Mouse (Mus musculus): ENCODE measurements around the gene Mfrp. TPM values are rescaled to one million over a fixed set of nuclear protein-coding genes. Genes with fewer than 3 reads are reported as not detected.

Mfrp gene
- polyA plus RNA-seq, 1 experiment from 2014 or later: not detected

DNA sequence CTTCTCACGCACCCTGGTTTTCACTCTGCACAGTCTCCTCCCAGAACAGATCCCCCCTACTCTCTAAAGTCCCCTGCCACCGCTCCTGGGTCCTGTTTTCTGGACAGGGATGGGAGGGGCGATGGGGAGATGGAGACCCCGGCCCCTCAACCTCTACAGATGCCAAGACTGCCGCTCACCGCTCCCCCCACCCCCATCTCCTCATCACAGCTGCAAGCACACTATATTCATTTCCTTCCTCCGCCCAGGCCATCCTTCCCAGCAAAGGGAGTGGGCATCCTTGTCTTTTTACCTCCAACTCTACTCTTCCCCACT lies 29.7 kb downstream of the Mfrp start:
- no peaks in the 10 kb centered on the region; the same call in 1 of the 2 replicates for H3K36me3 ChIP-seq
- H3K4me1 ChIP-seq (replicated peaks): peaks cover 70% of the 10 kb centered on the region
- no peak for ATAC-seq (ENCODE audit: insufficient number of reproducible peaks, low FRiP score)
- no peaks in the 10 kb centered on the region for H3K9me3 ChIP-seq (replicated peaks)
- H3K4me3 ChIP-seq: no peak overlapping the region
- no peaks in the 10 kb centered on the region for H3K27me3 ChIP-seq (replicated peaks)
- H3K27ac ChIP-seq (ENCODE audit: poor library complexity, severe bottlenecking): peak overlapping the region; percentile 83
- WGBS: 38% methylated on average over 7 of the region's 7 CpGs
- no peak overlapping the region for H3K9ac ChIP-seq
- H3K4me2 ChIP-seq: peak overlapping the region; percentile 75

- Histone ChIP-seq H3K27ac (ENCODE audit: poor library complexity, severe bottlenecking) (no peak overlapping the region), H3K9me3 (replicated peaks) (no peaks in the 10 kb centered on the region), H3K4me3 (no peak overlapping the region), H3K4me1 (replicated peaks) (peaks cover 74% of the 10 kb centered on the region), H3K27me3 (replicated peaks) (no peaks in the 10 kb centered on the region), H3K36me3 (peaks cover 10% of the 10 kb centered on the region), H3K9ac (no peak overlapping the region), H3K4me2 (no peak overlapping the region)
- ATAC-seq (ENCODE audit: insufficient number of reproducible peaks, low FRiP score): no peak
- 60% methylated on average over 5 of the region's 5 CpGs for WGBS
Observed at GRCm38 (mm10) chr9:44132200-44132599, 30.7 kb downstream of the Mfrp start.

DNA sequence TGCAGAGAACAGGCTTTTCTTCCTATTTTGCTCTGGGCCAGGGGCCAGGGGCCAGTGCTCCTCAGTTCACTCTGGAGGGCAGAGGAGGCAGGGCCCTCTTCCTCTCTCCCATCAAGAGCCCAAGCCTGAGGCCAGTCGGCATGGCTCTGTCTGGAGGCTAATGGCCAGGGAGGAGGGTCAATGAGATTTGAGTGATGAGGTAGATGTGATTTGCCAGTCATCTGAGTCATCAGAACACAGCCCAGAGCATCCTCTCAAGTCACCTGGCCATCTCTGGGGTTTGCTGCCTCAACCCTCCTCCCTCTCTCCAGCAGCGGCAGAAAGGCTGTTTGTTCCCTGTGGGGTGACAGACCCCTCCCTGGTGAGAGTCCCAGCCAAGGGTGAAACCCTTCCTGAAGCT lies 31.8 kb downstream of the Mfrp start:
- no peak for ATAC-seq (ENCODE audit: insufficient number of reproducible peaks, low FRiP score)
- peaks cover 74% of the 10 kb centered on the region for H3K4me1 ChIP-seq (replicated peaks)
- peak overlapping the region; percentile 81 for H3K4me3 ChIP-seq
- peak overlapping the region; percentile 94 for H3K9ac ChIP-seq
- peak overlapping the region; percentile 91 for H3K27ac ChIP-seq (ENCODE audit: poor library complexity, severe bottlenecking)
- 6% methylated on average over 2 of the region's 2 CpGs for WGBS
- H3K36me3 ChIP-seq: peaks cover 19% of the 10 kb centered on the region
- H3K27me3 ChIP-seq (replicated peaks): no peaks in the 10 kb centered on the region
- H3K4me2 ChIP-seq: peak overlapping the region; percentile 89
- no peaks in the 10 kb centered on the region for H3K9me3 ChIP-seq (replicated peaks)

DNA sequence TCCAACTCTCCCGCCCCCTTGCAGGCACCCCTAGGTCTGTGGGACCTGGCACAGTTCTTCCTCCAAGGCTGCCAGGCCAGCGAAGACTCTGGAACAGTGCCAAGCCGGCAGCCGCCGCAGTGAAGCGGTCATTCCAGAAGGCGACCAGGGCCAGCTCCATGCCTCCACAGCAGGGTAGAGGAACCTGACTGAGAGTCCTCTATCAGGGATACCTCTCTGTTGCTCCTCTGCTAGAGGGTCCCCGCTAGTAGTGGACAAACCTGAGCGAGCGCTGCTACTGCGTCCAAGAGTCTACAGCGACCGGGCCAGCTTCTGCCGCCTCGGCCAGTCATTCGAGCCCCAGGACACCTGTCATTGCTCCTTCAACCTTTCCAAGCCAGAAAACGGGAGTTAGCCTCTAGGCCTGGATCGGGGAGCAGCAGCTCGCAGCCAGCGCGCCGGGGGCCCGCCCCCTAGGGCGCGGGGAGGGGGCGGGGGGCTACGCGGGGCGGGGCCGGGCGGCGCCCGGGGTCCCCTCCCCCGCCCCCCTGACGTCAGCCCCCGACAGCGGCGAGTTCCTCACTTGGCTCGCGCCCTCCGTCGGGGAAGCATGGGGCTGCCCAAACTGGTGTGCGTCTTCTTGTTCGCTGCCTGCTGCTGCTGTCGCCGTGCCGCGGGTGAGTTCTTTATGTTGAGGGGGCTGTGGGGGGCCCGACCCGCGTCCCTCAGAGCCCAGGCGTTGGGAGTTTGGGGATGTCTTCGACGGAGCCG lies 32.7 kb downstream of the Mfrp start, which contains the start of gene Mcam:
Mcam (plus strand) TSS at position 369 of the 750 bp plus-strand sequence.
- Histone ChIP-seq H3K9me3 (replicated peaks) (no peaks in the 10 kb centered on the region), H3K4me2 (peak within 1 kb of the TSS; percentile 89), H3K9ac (peak within 1 kb of the TSS; percentile 94), H3K27me3 (replicated peaks) (no peaks in the 10 kb centered on the region), H3K4me1 (replicated peaks) (peaks cover 77% of the 10 kb centered on the region), H3K4me3 (peak within 1 kb of the TSS; percentile 81), H3K36me3 (peaks cover 29% of the 10 kb centered on the region), H3K27ac (ENCODE audit: poor library complexity, severe bottlenecking) (peak within 1 kb of the TSS; percentile 91)
- peak; percentile 57 for ATAC-seq (ENCODE audit: insufficient number of reproducible peaks, low FRiP score)
- WGBS: under 1% methylated on average over 53 of the region's 55 CpGs

DNA sequence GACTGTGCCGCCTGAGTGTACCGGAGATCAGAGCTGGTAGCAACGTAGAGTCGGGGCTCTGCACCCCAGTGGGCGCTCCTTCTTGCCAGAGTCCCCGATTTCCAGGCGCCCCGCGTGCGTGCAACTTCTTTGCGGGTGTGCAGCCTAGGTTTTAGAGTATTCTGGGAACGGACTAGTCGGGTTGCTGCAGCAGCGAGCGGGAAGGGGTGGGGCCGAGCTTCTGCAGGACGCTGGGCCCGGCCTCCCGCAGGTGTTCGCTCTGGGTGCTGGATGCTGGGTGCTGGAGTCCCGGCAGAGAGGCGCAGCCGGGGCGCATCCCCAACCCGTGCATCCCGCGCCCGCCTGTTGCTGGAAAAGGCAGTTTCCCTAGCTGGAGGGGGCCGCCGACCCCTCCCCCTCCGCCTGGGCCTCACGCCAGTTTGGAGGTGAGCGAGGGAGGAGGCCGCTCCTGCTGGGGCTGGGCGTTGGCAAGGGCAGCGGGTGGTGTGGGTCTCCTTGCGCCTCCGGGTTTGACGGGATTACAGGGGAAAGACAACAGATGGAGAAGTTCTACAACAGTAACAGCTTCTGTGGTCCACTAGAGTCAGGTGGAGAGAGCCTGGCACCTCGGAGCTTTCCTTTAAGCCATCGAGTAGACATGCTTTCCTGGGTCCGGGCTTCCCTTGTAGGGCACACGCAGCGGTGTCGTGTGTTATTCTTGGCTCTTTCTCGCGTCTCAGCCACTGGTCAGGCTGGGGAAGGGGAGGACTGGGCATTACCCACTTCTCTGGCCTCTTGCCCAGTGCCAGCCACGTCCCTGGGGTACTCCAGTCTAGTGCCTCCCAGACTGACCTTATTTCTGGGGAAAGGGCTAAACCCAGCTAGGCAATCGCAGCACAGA lies 33.6 kb downstream of the Mfrp start:
- peak; percentile 31; the same call in 1 of the 2 replicates for ATAC-seq (ENCODE audit: insufficient number of reproducible peaks, low FRiP score)
- H3K4me2 ChIP-seq: peak overlapping the region; percentile 89
- no peaks in the 10 kb centered on the region for H3K27me3 ChIP-seq (replicated peaks)
- peak overlapping the region; percentile 91 for H3K27ac ChIP-seq (ENCODE audit: poor library complexity, severe bottlenecking)
- H3K36me3 ChIP-seq: peaks cover 37% of the 10 kb centered on the region
- H3K4me1 ChIP-seq (replicated peaks): peaks cover 77% of the 10 kb centered on the region
- 2% methylated on average over 49 of the region's 49 CpGs for WGBS
- H3K9ac ChIP-seq: peak overlapping the region; percentile 94
- no peaks in the 10 kb centered on the region for H3K9me3 ChIP-seq (replicated peaks)
- peak overlapping the region; percentile 81 for H3K4me3 ChIP-seq

GRCm38 (mm10) chr9:44135731-44136411 lies 34.3 kb downstream of the Mfrp start:
- Histone ChIP-seq H3K36me3 (peaks cover 45% of the 10 kb centered on the region), H3K4me3 (peak overlapping the region; percentile 81), H3K4me1 (replicated peaks) (peaks cover 72% of the 10 kb centered on the region), H3K9me3 (replicated peaks) (no peaks in the 10 kb centered on the region), H3K27me3 (replicated peaks) (no peaks in the 10 kb centered on the region), H3K27ac (ENCODE audit: poor library complexity, severe bottlenecking) (peak overlapping the region; percentile 91), H3K4me2 (peak overlapping the region; percentile 89), H3K9ac (peak overlapping the region; percentile 94)
- WGBS: 17% methylated on average over 7 of the region's 7 CpGs
- ATAC-seq (ENCODE audit: insufficient number of reproducible peaks, low FRiP score): peak; percentile 47; the same call in 1 of the 2 replicates

DNA sequence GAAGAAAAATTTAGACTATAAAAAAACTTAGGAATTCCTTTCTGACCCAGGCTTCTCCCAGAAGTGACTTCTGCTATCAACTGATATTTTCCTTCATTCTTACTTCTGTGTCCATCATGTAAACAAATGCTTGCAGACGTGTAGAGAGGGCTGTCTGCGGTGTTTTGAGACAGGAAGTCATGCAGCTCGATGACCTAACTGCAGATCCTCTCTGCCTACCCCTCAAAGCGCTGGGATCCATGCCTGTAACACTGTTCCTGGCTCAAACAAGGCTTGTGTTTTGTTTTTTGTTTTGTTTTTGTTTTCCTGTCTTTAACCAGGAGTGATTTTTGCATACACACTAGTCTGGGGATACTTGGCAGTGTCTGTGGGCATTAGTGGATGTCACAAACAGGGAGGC lies 36.3 kb downstream of the Mfrp start:
- Histone ChIP-seq H3K9ac (no peak overlapping the region), H3K36me3 (peaks cover 63% of the 10 kb centered on the region), H3K4me1 (replicated peaks) (peaks cover 62% of the 10 kb centered on the region)

GRCm38 (mm10) chr9:44141951-44142350 lies 40.4 kb downstream of the Mfrp start:
- no peak overlapping the region for H3K9ac ChIP-seq
- no peak for ATAC-seq (ENCODE audit: insufficient number of reproducible peaks, low FRiP score)
- no peak overlapping the region for H3K4me2 ChIP-seq
- H3K27me3 ChIP-seq (replicated peaks): no peaks in the 10 kb centered on the region
- H3K4me1 ChIP-seq (replicated peaks): peaks cover 50% of the 10 kb centered on the region
- WGBS: 64% methylated on average over 5 of the region's 5 CpGs
- peaks cover 82% of the 10 kb centered on the region for H3K36me3 ChIP-seq
- no peaks in the 10 kb centered on the region for H3K9me3 ChIP-seq (replicated peaks)
- no peak overlapping the region for H3K27ac ChIP-seq (ENCODE audit: poor library complexity, severe bottlenecking)
- no peak overlapping the region for H3K4me3 ChIP-seq

More for the DNA sequence above, 36.3 kb downstream of the Mfrp start:
- Histone ChIP-seq H3K27ac (ENCODE audit: poor library complexity, severe bottlenecking) (no peak overlapping the region), H3K4me2 (no peak overlapping the region), H3K4me3 (no peak overlapping the region), H3K27me3 (replicated peaks) (no peaks in the 10 kb centered on the region), H3K9me3 (replicated peaks) (no peaks in the 10 kb centered on the region)
- no peak for ATAC-seq (ENCODE audit: insufficient number of reproducible peaks, low FRiP score)
- 50% methylated on average over 4 of the region's 4 CpGs for WGBS

DNA sequence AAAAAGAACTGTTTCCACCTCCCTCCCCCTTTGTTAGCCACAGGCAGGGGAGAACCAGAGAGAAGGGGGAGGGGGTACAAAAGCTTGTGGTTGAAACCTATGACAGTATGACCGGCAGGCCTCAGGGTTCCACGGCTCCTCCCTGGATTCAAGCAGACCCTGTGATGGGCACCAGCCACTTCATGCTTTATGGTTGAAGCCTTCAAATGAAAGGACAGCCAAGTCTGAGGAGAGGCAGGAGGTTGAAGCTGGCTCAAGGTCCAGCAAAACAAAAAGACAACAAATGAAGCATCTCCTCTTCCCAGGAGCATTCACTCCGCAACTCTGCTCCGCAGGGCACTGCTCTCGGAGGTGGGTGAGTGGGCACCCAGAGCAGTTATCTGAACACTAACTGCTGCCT lies 41.9 kb downstream of the Mfrp start:
- Histone ChIP-seq H3K27ac (ENCODE audit: poor library complexity, severe bottlenecking) (peak overlapping the region; percentile 38), H3K4me1 (replicated peaks) (peaks cover 49% of the 10 kb centered on the region), H3K4me2 (no peak overlapping the region), H3K4me3 (no peak overlapping the region), H3K36me3 (peaks cover 70% of the 10 kb centered on the region), H3K9me3 (replicated peaks) (no peaks in the 10 kb centered on the region), H3K27me3 (replicated peaks) (no peaks in the 10 kb centered on the region), H3K9ac (no peak overlapping the region)
- no peak for ATAC-seq (ENCODE audit: insufficient number of reproducible peaks, low FRiP score)
- 82% methylated on average over 5 of the region's 5 CpGs for WGBS

DNA sequence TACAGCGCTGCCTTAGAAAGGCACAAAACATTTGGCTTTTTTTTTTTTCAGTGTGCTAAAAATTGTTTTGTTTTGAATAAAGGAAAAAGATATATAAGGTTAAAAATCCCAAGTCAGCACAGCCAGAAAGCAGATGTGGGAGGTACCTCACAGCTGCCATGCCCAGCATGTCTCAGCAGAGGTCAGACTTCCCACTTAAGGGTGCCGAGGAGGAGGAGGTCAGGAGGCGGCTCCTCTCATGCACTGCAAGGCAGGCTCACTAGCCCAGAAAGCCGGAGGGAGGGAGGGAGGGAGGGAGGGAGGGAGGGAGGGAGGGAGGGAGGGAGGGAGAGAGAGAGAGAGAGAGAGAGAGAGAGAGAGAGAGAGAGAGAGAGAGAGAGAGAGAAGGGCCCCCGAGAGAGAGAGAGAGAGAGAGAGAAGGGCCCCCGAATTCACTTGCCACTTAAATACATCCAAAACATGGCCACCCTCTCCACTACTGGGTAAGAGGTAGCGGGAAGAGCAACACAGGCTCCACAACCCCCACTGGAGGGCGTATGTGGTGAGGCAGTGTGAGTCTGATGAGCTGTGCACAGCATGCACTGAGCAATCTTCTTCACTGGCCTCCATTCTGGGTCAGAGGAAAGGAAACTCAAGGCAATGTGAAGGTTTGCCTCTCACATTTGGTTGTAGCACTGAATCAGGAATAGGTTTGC lies 42.6 kb downstream of the Mfrp start:
- ATAC-seq (ENCODE audit: insufficient number of reproducible peaks, low FRiP score): no peak; the same call in 1 of the 2 replicates
- peak overlapping the region; percentile 57 for H3K27ac ChIP-seq (ENCODE audit: poor library complexity, severe bottlenecking)
- H3K9ac ChIP-seq: no peak overlapping the region
- no peak overlapping the region for H3K4me3 ChIP-seq
- peaks cover 70% of the 10 kb centered on the region for H3K36me3 ChIP-seq
- 33% methylated on average over 6 of the region's 8 CpGs for WGBS
- H3K9me3 ChIP-seq (replicated peaks): no peaks in the 10 kb centered on the region
- H3K27me3 ChIP-seq (replicated peaks): no peaks in the 10 kb centered on the region
- peaks cover 41% of the 10 kb centered on the region for H3K4me1 ChIP-seq (replicated peaks)
- H3K4me2 ChIP-seq: no peak overlapping the region

Data from heart, embryonic 12.5 days (tissue).